Mouse (Mus musculus) stomach, embryonic 14.5 days (tissue): Measurements from ENCODE around the gene Zfp879. TPM values are rescaled to one million over a fixed set of nuclear protein-coding genes. Genes with fewer than 3 reads are reported as not detected.

ENCODE experiments used
- ATAC-seq: fragments of 200-750 bp; cut with Nextera tagmentation; 2 replicates; pipeline ENCODE4 v1.8.0; 2017; ENCODE audit warnings: low read depth, moderate TSS enrichment; ENCODE audit not compliant: insufficient number of reproducible peaks, insufficient read depth, low FRiP score
- H3K27ac ChIP-seq: fragments of 300-500 bp; sonication (generic); 2 replicates; pipeline ENCODE4 v1.5.1; 2014; ENCODE audit warnings: mild to moderate bottlenecking, low read length, moderate library complexity, mixed read lengths
- H3K27me3 ChIP-seq: fragments of 300-500 bp; sonication (generic); 2 replicates; pipeline ENCODE4 v1.6.1; 2014; ENCODE audit warnings: low read length, control low read depth, mixed read lengths; ENCODE audit not compliant: control insufficient read depth, insufficient read depth
- H3K36me3 ChIP-seq: fragments of 300-500 bp; sonication (generic); 2 replicates; pipeline ENCODE4 v1.6.1; 2014; ENCODE audit warnings: mild to moderate bottlenecking, control low read depth, low read length, moderate library complexity, mixed read lengths; ENCODE audit not compliant: control insufficient read depth, insufficient read depth
- H3K4me1 ChIP-seq: fragments of 300-500 bp; sonication (generic); 2 replicates; pipeline ENCODE4 v1.6.1; 2014; ENCODE audit warnings: low read length, control low read depth, mixed read lengths; ENCODE audit not compliant: control insufficient read depth, insufficient read depth
- H3K4me2 ChIP-seq: fragments of 300-500 bp; sonication (generic); replicated peaks from 2 replicates; pipeline ENCODE4 v1.6.1; 2014; ENCODE audit warnings: low read depth, low read length, control low read depth
- H3K4me3 ChIP-seq: fragments of 300-500 bp; sonication (generic); 2 replicates; pipeline ENCODE4 v1.5.1; 2014; ENCODE audit warnings: low read depth, low read length, control low read depth
- H3K9ac ChIP-seq: fragments of 300-500 bp; sonication (generic); replicated peaks from 2 replicates; pipeline ENCODE4 v1.6.1; 2014; ENCODE audit warnings: low read depth, mild to moderate bottlenecking, control low read depth, low read length, moderate library complexity, mixed read lengths
- H3K9me3 ChIP-seq: fragments of 300-500 bp; sonication (generic); 2 replicates; pipeline ENCODE4 v1.6.1; 2016; ENCODE audit warnings: low read depth, low read length, control low read depth; ENCODE audit not compliant: control insufficient read depth
- WGBS: fragments of 180-500 bp; shearing (Covaris S2); extraction: QIAGEN DNeasy Blood & Tissue Kit; methylation state at CpG from one replicate; pipeline ENCODE4 v1.1.7; 2014; 5-methylcytosine and 5-hydroxymethylcytosine counted together
- polyA plus RNA-seq: library from polyadenylated mRNA; unstranded; fragments of >200 nt; fragmentation: Nextera tagmentation; extraction: Ambion mirVana; gene quantifications from 2 replicates; pipeline ENCODE4 v1.2.1, GENCODE M21; 2014

Gene Zfp879
- polyA plus RNA-seq, 1 experiment from 2014 or later = 0.65 TPM

DNA sequence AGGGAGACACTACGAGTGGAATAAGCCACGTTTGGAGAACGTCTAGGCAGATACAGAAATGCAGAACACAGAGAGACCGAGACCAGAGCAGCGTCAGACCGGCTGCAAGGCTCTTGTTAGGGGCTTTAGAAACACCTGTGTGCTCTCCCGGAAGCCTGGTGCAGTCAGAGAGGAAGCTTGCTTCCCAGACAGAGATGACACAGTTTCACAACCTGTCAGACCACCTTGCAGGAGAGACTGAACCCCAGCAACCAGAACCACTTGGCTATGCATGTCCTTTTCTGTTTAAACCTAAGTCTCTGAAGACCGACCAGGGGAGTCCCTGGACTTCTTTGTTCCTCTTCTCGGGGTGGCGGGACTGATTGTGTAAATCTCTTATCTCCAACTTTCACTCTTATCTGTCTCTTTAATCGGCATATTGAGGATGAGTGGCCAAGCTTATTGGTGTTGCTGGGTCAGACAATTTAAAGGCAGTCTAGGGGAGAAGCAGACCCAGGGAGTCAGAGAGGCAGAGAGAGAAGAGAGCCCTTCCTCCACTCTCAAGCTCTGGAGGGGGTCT lies 8.9 kb upstream of the Zfp879 start, which contains the start of gene Grm6:
Gene Grm6 (plus strand): TSS at position 509 of the 559 bp plus-strand sequence.
- H3K4me1 ChIP-seq = peaks cover 6% of the 10 kb centered on the region
- H3K27ac ChIP-seq = no peak within 1 kb of the TSS
- no peaks in the 10 kb centered on the region for H3K36me3 ChIP-seq
- H3K4me2 ChIP-seq = peak within 1 kb of the TSS; percentile 80
- peak within 1 kb of the TSS; percentile 39 for H3K4me3 ChIP-seq
- no peak for ATAC-seq
- H3K9me3 ChIP-seq = no peaks in the 10 kb centered on the region
- H3K27me3 ChIP-seq = peaks cover 33% of the 10 kb centered on the region
- WGBS = 2% methylated on average over 11 of the region's 11 CpGs
- H3K9ac ChIP-seq = 0 out of 2 replicates have a peak within 1 kb of the TSS, but pooled peaks have one; percentile 18

DNA sequence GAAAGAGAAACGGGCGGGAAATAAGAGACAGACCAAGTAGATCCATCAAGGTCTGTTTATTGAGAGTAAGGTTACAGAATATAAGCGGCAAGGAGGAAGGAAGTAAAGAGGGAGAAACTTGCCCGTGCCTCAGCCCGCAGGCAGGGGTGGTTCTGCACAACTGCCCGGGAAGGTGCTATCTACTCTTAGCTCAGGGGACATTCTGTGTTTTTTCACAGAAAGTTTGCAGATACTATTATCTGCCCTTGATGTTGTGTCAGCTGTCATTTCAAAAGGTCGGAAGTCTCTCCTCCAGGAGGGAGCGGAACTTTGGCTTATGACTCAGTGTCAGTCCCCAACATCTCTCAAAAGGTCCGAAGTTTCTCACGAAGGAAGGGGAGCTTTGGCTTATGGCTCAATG lies 8.0 kb upstream of the Zfp879 start:
- peaks cover 6% of the 10 kb centered on the region for H3K4me1 ChIP-seq
- no peaks in the 10 kb centered on the region for H3K36me3 ChIP-seq
- H3K9me3 ChIP-seq = no peaks in the 10 kb centered on the region
- ATAC-seq = no peak
- H3K4me2 ChIP-seq = no peak overlapping the region
- no peak overlapping the region for H3K27ac ChIP-seq
- H3K9ac ChIP-seq = no peak overlapping the region
- H3K4me3 ChIP-seq = no peak overlapping the region
- 2% methylated on average over 10 of the region's 10 CpGs for WGBS
- H3K27me3 ChIP-seq = peaks cover 33% of the 10 kb centered on the region

DNA sequence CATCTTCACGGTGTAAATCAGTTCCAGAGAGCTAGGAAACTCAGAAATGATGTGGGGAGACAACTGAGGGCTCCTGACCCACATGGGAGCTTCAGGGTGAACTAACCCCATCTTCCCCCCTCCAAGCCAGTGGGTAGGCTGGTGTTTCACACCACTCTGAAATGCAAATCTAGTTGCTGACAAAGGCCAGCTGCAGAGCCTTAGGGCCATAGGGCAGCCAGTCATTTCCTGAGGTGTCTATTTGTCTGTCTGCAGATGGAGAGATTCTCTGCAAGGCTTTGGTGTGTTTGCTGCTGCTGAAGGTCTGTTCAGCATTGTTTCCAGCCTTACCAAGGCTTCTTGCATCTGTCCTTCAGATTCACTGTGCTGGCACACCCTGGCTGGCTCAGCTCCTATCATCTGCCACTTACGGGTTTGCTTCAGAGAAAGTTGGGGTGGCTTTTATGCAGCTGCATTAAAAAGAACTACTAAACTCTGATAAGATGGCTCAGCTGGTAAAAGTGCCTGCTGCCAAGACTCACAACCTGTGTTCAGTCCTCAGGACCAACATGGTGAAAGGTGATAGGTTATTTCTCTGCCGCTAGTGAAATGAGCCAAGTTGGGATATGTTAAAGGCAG lies 7.3 kb upstream of the Zfp879 start:
- no peaks in the 10 kb centered on the region for H3K9me3 ChIP-seq
- no peak overlapping the region for H3K4me3 ChIP-seq
- peaks cover 33% of the 10 kb centered on the region for H3K27me3 ChIP-seq
- no peak overlapping the region for H3K9ac ChIP-seq
- H3K27ac ChIP-seq = no peak overlapping the region
- no peaks in the 10 kb centered on the region for H3K36me3 ChIP-seq
- H3K4me2 ChIP-seq = no peak overlapping the region
- ATAC-seq = no peak
- H3K4me1 ChIP-seq = peaks cover 6% of the 10 kb centered on the region
- WGBS = 36% methylated on average over 3 of the region's 3 CpGs

GRCm38 (mm10) chr11:50847047-50847446 lies 5.7 kb upstream of the Zfp879 start:
- H3K4me3 ChIP-seq = no peak overlapping the region
- ATAC-seq = no peak
- peaks cover 6% of the 10 kb centered on the region for H3K4me1 ChIP-seq
- no peak overlapping the region for H3K4me2 ChIP-seq
- H3K27ac ChIP-seq = no peak overlapping the region
- H3K36me3 ChIP-seq = no peaks in the 10 kb centered on the region
- WGBS = 75% methylated on average over 5 of the region's 5 CpGs
- no peaks in the 10 kb centered on the region for H3K9me3 ChIP-seq
- no peak overlapping the region for H3K9ac ChIP-seq
- peaks cover 26% of the 10 kb centered on the region for H3K27me3 ChIP-seq

GRCm38 (mm10) chr11:50845951-50846350 lies 4.6 kb upstream of the Zfp879 start:
- Histone ChIP-seq H3K4me2 (no peak overlapping the region), H3K9me3 (no peaks in the 10 kb centered on the region), H3K9ac (no peak overlapping the region), H3K4me1 (peaks cover under 1% of the 10 kb centered on the region), H3K36me3 (no peaks in the 10 kb centered on the region), H3K27me3 (peaks cover 18% of the 10 kb centered on the region; the same call in 1 of the 2 replicates), H3K27ac (no peak overlapping the region), H3K4me3 (no peak overlapping the region)
- no peak for ATAC-seq
- WGBS = 83% methylated on average over 3 of the region's 3 CpGs

GRCm38 (mm10) chr11:50835727-50836126 lies 5.6 kb downstream of the Zfp879 start:
- peaks cover 6% of the 10 kb centered on the region; the same call in 1 of the 2 replicates for H3K9me3 ChIP-seq
- H3K4me2 ChIP-seq = no peak overlapping the region
- WGBS = 80% methylated on average over 4 of the region's 4 CpGs
- no peak for ATAC-seq
- H3K4me3 ChIP-seq = no peak overlapping the region
- H3K9ac ChIP-seq = no peak overlapping the region
- no peak overlapping the region for H3K27ac ChIP-seq
- H3K36me3 ChIP-seq = peaks cover 6% of the 10 kb centered on the region; the same call in 1 of the 2 replicates
- H3K4me1 ChIP-seq = no peaks in the 10 kb centered on the region; the same call in 1 of the 2 replicates
- H3K27me3 ChIP-seq = no peaks in the 10 kb centered on the region

- Histone ChIP-seq H3K27me3 (no peaks in the 10 kb centered on the region), H3K27ac (peak within 1 kb of the TSS; percentile 34; the same call in 1 of the 2 replicates), H3K4me3 (peak within 1 kb of the TSS; percentile 93), H3K4me1 (peaks cover 8% of the 10 kb centered on the region; the same call in 1 of the 2 replicates), H3K4me2 (peak within 1 kb of the TSS; percentile 48), H3K9ac (peak within 1 kb of the TSS; percentile 71), H3K9me3 (no peaks in the 10 kb centered on the region), H3K36me3 (peaks cover 26% of the 10 kb centered on the region; the same call in 1 of the 2 replicates)
- WGBS = 1% methylated on average over 45 of the region's 45 CpGs
- peak; percentile 94 for ATAC-seq
Measured at GRCm38 (mm10) chr11:50827010-50827953, 14.1 kb downstream of the Zfp879 start, which contains the start of gene Zfp354c. Zfp354c (minus strand) TSS chr11:50827724.

GRCm38 (mm10) chr11:50826214-50826613 lies 15.1 kb downstream of the Zfp879 start:
- H3K36me3 ChIP-seq = peaks cover 28% of the 10 kb centered on the region; the same call in 1 of the 2 replicates
- no peak overlapping the region for H3K27ac ChIP-seq
- 47% methylated on average over 2 of the region's 2 CpGs for WGBS
- H3K4me2 ChIP-seq = peak overlapping the region; percentile 48
- no peaks in the 10 kb centered on the region for H3K27me3 ChIP-seq
- H3K9me3 ChIP-seq = no peaks in the 10 kb centered on the region
- H3K4me3 ChIP-seq = peak overlapping the region; percentile 93
- peaks cover 8% of the 10 kb centered on the region; the same call in 1 of the 2 replicates for H3K4me1 ChIP-seq
- no peak for ATAC-seq
- H3K9ac ChIP-seq = no peak overlapping the region; the same call in 1 of the 2 replicates
